Mouse (Mus musculus): ENCODE data around the gene Sec1. TPM values are rescaled to one million over a fixed set of nuclear protein-coding genes. Genes with fewer than 3 reads are reported as not detected.

The Sec1 gene
- 0.06 and 0.38 TPM in 2 replicates for polyA plus RNA-seq (2014; fragmentation: Nextera tagmentation; extraction: Ambion mirVana)

DNA sequence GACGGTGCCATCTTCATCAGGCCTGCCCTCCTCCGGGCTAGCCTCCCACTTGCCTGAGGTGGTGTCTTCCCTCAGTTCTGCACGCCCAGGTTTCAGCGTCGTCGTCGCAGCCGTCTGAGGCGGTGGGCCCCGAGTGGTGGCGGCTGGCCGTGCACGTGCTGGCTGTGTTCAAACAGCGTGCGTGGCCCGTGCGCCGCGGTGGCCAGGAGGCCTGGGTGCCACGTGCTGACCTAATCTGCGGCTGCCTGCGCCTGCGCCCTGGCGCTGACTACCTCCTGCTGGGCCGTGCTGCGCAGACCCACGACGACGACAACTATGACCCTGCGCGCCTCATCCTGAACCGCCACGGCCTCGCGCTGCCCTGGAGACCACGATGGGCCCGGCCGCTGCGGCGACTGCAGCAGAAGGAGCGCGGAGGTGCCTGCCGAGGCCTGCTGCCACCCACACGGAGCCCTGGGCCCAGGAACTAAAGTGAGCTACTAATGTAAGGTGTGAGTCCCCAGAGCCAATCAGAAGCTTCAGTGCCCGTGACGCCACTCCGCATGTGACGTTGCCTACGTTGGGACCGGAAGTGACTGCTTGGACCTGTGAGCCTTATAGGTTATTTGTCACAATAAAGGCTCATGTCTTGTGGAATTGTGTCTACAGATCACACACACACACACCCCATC is at the start of gene Sec1:
TSS of gene Sec1 (minus strand) at position 482 of the 671 bp plus-strand sequence.
- ATAC-seq (no peak), DNase-seq (ENCODE audit: low spot score) (no peak)
- WGBS: 91% methylated on average over 50 of the region's 50 CpGs
- Histone ChIP-seq H3K27me3 (replicated peaks; ENCODE audit: control insufficient read depth, insufficient read depth, low read length) (peaks cover 7% of the 10 kb centered on the region), H3K4me1 (ENCODE audit: control insufficient read depth, insufficient read depth, low read length) (no peaks in the 10 kb centered on the region), H3K36me3 (ENCODE audit: control insufficient read depth, insufficient read depth, low read length) (no peaks in the 10 kb centered on the region), H3K27ac (ENCODE audit: low read depth, low read length) (no peak within 1 kb of the TSS), H3K9ac (ENCODE audit: low read length) (no peak within 1 kb of the TSS), H3K4me3 (ENCODE audit: low read depth, low read length) (no peak within 1 kb of the TSS), H3K4me2 (ENCODE audit: low read length) (no peak within 1 kb of the TSS), H3K9me3 (replicated peaks; ENCODE audit: control insufficient read depth, low read length) (no peaks in the 10 kb centered on the region)

DNA sequence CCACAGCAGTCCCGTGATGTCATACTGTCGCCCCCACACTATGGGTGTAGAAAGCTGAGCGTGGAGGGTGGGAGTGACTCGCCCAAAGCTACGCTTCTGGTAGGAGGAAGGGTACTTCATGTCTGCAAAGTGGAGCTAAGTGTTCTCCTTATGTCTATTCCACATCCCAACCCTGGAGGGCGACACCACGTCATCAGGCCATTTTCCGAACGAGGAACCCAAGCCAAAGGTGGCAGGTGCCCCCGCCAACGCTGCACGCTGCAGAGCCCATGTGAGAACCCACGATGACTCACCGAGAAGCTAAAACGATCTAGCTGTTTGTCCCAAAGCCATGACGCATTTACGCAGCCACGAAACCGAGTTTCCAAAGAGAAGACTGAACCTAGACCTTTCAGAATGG is 48.1 kb upstream of the Sec1 start:
- Histone ChIP-seq H3K4me2 (ENCODE audit: low read length) (no peak overlapping the region), H3K27ac (ENCODE audit: low read depth, low read length) (no peak overlapping the region), H3K36me3 (ENCODE audit: control insufficient read depth, insufficient read depth, low read length) (no peaks in the 10 kb centered on the region), H3K9ac (ENCODE audit: low read length) (no peak overlapping the region), H3K27me3 (replicated peaks; ENCODE audit: control insufficient read depth, insufficient read depth, low read length) (no peaks in the 10 kb centered on the region), H3K9me3 (replicated peaks; ENCODE audit: control insufficient read depth, low read length) (no peaks in the 10 kb centered on the region), H3K4me3 (ENCODE audit: low read depth, low read length) (no peak overlapping the region), H3K4me1 (ENCODE audit: control insufficient read depth, insufficient read depth, low read length) (no peaks in the 10 kb centered on the region)
- WGBS: 37% methylated on average over 19 of the region's 19 CpGs
- DNase-seq (ENCODE audit: low spot score): no peak
- no peak for ATAC-seq

DNA sequence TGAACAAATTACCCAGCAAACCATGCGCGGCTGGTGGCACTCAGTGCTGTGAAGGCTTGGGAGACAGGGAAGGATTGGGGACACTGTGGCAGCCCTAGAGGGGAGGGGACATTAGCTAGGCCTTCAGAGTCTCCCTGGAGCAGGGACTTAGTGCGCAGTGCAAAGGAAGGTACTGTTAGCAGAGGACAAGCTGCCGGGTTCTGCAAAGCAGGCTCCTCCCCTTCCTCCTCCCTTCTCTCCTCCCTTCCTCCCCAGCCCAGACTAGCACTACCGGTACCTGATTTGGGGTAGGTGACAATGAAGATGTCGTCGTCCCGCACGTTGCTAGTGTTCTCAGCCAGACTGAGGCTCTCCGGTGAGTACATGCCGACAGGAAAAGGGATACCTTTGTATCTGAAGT is 47.6 kb upstream of the Sec1 start:
- no peak overlapping the region for H3K4me3 ChIP-seq (ENCODE audit: low read depth, low read length)
- H3K27ac ChIP-seq (ENCODE audit: low read depth, low read length): no peak overlapping the region
- no peaks in the 10 kb centered on the region for H3K27me3 ChIP-seq (replicated peaks; ENCODE audit: control insufficient read depth, insufficient read depth, low read length)
- H3K9me3 ChIP-seq (replicated peaks; ENCODE audit: control insufficient read depth, low read length): no peaks in the 10 kb centered on the region
- ATAC-seq (no peak), DNase-seq (ENCODE audit: low spot score) (no peak)
- H3K4me1 ChIP-seq (ENCODE audit: control insufficient read depth, insufficient read depth, low read length): no peaks in the 10 kb centered on the region
- H3K9ac ChIP-seq (ENCODE audit: low read length): no peak overlapping the region
- H3K4me2 ChIP-seq (ENCODE audit: low read length): no peak overlapping the region
- 36% methylated on average over 11 of the region's 11 CpGs for WGBS
- no peaks in the 10 kb centered on the region for H3K36me3 ChIP-seq (ENCODE audit: control insufficient read depth, insufficient read depth, low read length)

DNA sequence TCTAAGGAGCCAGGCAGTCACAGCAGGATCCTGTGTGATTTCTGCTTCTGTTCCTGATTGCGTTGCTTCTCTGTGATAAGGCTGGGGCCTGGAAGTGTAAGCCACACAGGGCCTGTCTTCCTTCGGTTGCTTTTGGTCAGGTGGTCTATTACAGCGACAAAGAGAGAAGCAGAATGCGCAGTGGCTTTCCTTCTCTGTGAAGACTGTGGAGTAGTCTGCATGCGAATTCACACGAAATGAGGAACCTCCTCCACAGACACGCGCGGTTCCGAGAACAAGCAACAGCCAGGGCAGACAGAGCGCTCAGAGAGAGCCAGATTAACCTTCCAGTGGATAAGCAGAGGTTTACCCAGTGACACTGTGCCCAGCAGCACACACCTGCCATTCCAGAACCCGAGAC is 47.1 kb upstream of the Sec1 start:
- no peak overlapping the region for H3K4me3 ChIP-seq (ENCODE audit: low read depth, low read length)
- DNase-seq (ENCODE audit: low spot score) (no peak), ATAC-seq (no peak)
- no peaks in the 10 kb centered on the region for H3K4me1 ChIP-seq (ENCODE audit: control insufficient read depth, insufficient read depth, low read length)
- H3K27ac ChIP-seq (ENCODE audit: low read depth, low read length): no peak overlapping the region
- H3K4me2 ChIP-seq (ENCODE audit: low read length): no peak overlapping the region
- H3K27me3 ChIP-seq (replicated peaks; ENCODE audit: control insufficient read depth, insufficient read depth, low read length): no peaks in the 10 kb centered on the region
- H3K9ac ChIP-seq (ENCODE audit: low read length): no peak overlapping the region
- H3K9me3 ChIP-seq (replicated peaks; ENCODE audit: control insufficient read depth, low read length): no peaks in the 10 kb centered on the region
- 85% methylated on average over 12 of the region's 12 CpGs for WGBS
- H3K36me3 ChIP-seq (ENCODE audit: control insufficient read depth, insufficient read depth, low read length): no peaks in the 10 kb centered on the region

DNA sequence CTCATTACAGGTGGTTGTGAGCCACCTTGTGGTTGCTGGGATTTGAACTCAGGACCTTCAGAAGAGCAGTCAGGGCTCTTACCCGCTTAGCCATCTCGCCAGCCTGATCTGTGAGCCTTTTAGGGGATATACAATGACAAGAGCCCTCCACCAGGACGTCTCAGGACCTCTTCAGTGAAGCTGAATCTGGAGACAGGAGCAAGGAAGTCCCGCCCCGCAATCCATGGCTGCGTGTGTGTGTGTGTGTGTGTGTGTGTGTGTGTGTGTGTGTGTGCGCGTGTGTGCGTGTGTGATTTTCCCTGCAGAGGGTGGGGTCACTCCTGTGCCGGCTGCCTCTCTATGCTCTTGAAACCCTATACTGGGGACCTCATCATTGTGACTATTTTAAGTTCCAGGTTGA is 45.6 kb upstream of the Sec1 start:
- no peak for ATAC-seq
- no peaks in the 10 kb centered on the region for H3K4me1 ChIP-seq (ENCODE audit: control insufficient read depth, insufficient read depth, low read length)
- no peaks in the 10 kb centered on the region for H3K9me3 ChIP-seq (replicated peaks; ENCODE audit: control insufficient read depth, low read length)
- no peak overlapping the region for H3K4me2 ChIP-seq (ENCODE audit: low read length)
- H3K4me3 ChIP-seq (ENCODE audit: low read depth, low read length): no peak overlapping the region
- WGBS: 69% methylated on average over 10 of the region's 10 CpGs
- H3K27ac ChIP-seq (ENCODE audit: low read depth, low read length): no peak overlapping the region
- H3K36me3 ChIP-seq (ENCODE audit: control insufficient read depth, insufficient read depth, low read length): no peaks in the 10 kb centered on the region
- H3K9ac ChIP-seq (ENCODE audit: low read length): no peak overlapping the region
- no peak for DNase-seq (ENCODE audit: low spot score)
- no peaks in the 10 kb centered on the region for H3K27me3 ChIP-seq (replicated peaks; ENCODE audit: control insufficient read depth, insufficient read depth, low read length)

GRCm38 (mm10) chr7:45739162-45739763 is 45.1 kb upstream of the Sec1 start:
- Histone ChIP-seq H3K27ac (ENCODE audit: low read depth, low read length) (no peak overlapping the region), H3K27me3 (replicated peaks; ENCODE audit: control insufficient read depth, insufficient read depth, low read length) (no peaks in the 10 kb centered on the region), H3K4me1 (ENCODE audit: control insufficient read depth, insufficient read depth, low read length) (no peaks in the 10 kb centered on the region), H3K4me2 (ENCODE audit: low read length) (no peak overlapping the region), H3K9ac (ENCODE audit: low read length) (no peak overlapping the region), H3K9me3 (replicated peaks; ENCODE audit: control insufficient read depth, low read length) (no peaks in the 10 kb centered on the region), H3K4me3 (ENCODE audit: low read depth, low read length) (no peak overlapping the region), H3K36me3 (ENCODE audit: control insufficient read depth, insufficient read depth, low read length) (no peaks in the 10 kb centered on the region)
- peak; percentile 94 for DNase-seq (ENCODE audit: low spot score)
- WGBS: 7% methylated on average over 9 of the region's 9 CpGs
- peak; percentile 92 for ATAC-seq

DNA sequence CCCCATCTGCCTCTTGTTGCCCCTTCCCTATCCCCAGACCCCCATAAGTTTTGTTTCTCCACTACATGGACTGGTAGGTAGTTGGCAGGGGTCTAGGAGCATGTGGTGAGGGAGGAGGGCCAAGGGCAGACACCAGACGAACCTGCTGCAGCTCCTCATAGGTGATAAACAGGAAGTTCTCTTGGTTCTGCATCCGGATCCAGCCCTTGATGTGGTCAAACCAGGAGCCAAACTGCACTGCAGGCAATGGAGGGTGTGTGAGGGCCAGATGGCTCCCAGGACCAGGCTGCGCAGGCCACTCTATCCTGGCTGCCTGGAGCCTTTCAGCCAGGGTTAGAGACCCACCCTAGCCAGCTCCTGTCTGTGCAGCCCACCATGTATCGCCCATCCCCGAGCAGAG is 39.3 kb upstream of the Sec1 start:
- Histone ChIP-seq H3K4me3 (ENCODE audit: low read depth, low read length) (no peak overlapping the region), H3K9me3 (replicated peaks; ENCODE audit: control insufficient read depth, low read length) (no peaks in the 10 kb centered on the region), H3K27me3 (replicated peaks; ENCODE audit: control insufficient read depth, insufficient read depth, low read length) (no peaks in the 10 kb centered on the region), H3K4me1 (ENCODE audit: control insufficient read depth, insufficient read depth, low read length) (no peaks in the 10 kb centered on the region), H3K4me2 (ENCODE audit: low read length) (no peak overlapping the region), H3K36me3 (ENCODE audit: control insufficient read depth, insufficient read depth, low read length) (peaks cover 11% of the 10 kb centered on the region; the same call in 1 of the 2 replicates), H3K9ac (ENCODE audit: low read length) (no peak overlapping the region), H3K27ac (ENCODE audit: low read depth, low read length) (no peak overlapping the region)
- WGBS: 81% methylated on average over 5 of the region's 5 CpGs
- no peak for DNase-seq (ENCODE audit: low spot score)
- ATAC-seq: no peak

GRCm38 (mm10) chr7:45730727-45731431 is 36.7 kb upstream of the Sec1 start:
- DNase-seq (ENCODE audit: low spot score): peak; percentile 39
- peaks cover 29% of the 10 kb centered on the region for H3K36me3 ChIP-seq (ENCODE audit: control insufficient read depth, insufficient read depth, low read length)
- ATAC-seq: 0 out of 2 replicates have a peak, but pooled peaks have one; percentile 37
- no peaks in the 10 kb centered on the region for H3K27me3 ChIP-seq (replicated peaks; ENCODE audit: control insufficient read depth, insufficient read depth, low read length)
- H3K4me1 ChIP-seq (ENCODE audit: control insufficient read depth, insufficient read depth, low read length): no peaks in the 10 kb centered on the region
- H3K9ac ChIP-seq (ENCODE audit: low read length): no peak overlapping the region
- H3K9me3 ChIP-seq (replicated peaks; ENCODE audit: control insufficient read depth, low read length): no peaks in the 10 kb centered on the region
- 13% methylated on average over 16 of the region's 16 CpGs for WGBS
- no peak overlapping the region for H3K4me3 ChIP-seq (ENCODE audit: low read depth, low read length)
- no peak overlapping the region for H3K27ac ChIP-seq (ENCODE audit: low read depth, low read length)
- H3K4me2 ChIP-seq (ENCODE audit: low read length): no peak overlapping the region

GRCm38 (mm10) chr7:45727625-45728024 is 33.4 kb upstream of the Sec1 start:
- no peak for ATAC-seq
- no peak overlapping the region for H3K9ac ChIP-seq (ENCODE audit: low read length)
- H3K4me1 ChIP-seq (ENCODE audit: control insufficient read depth, insufficient read depth, low read length): no peaks in the 10 kb centered on the region
- H3K27me3 ChIP-seq (replicated peaks; ENCODE audit: control insufficient read depth, insufficient read depth, low read length): no peaks in the 10 kb centered on the region
- peaks cover 61% of the 10 kb centered on the region for H3K36me3 ChIP-seq (ENCODE audit: control insufficient read depth, insufficient read depth, low read length)
- H3K4me2 ChIP-seq (ENCODE audit: low read length): no peak overlapping the region
- H3K9me3 ChIP-seq (replicated peaks; ENCODE audit: control insufficient read depth, low read length): no peaks in the 10 kb centered on the region
- no peak overlapping the region for H3K4me3 ChIP-seq (ENCODE audit: low read depth, low read length)
- no peak overlapping the region for H3K27ac ChIP-seq (ENCODE audit: low read depth, low read length)
- 85% methylated on average over 3 of the region's 3 CpGs for WGBS
- DNase-seq (ENCODE audit: low spot score): no peak
